Mouse (Mus musculus) kidney, embryonic 14.5 days (tissue): ENCODE measurements around the gene Kcnj5. TPM values are rescaled to one million over a fixed set of nuclear protein-coding genes. Genes with fewer than 3 reads are reported as not detected.

Experiments
- ATAC-seq: fragments of 200-750 bp; cut with Nextera tagmentation; 2 replicates; pipeline ENCODE4 v1.8.0; 2017; ENCODE audit warnings: moderate number of reproducible peaks, mild to moderate bottlenecking, moderate TSS enrichment, moderate library complexity; ENCODE audit not compliant: low FRiP score, low TSS enrichment
- H3K27ac ChIP-seq: fragments of 300-500 bp; sonication (generic); 2 replicates; pipeline ENCODE4 v1.5.1; 2014; ENCODE audit warnings: low read depth, mild to moderate bottlenecking, low read length, moderate library complexity, mixed read lengths
- H3K27me3 ChIP-seq: fragments of 300-500 bp; sonication (generic); 2 replicates; pipeline ENCODE4 v1.6.1; 2014; ENCODE audit warnings: mild to moderate bottlenecking, low read length; ENCODE audit not compliant: control insufficient read depth, insufficient read depth
- H3K36me3 ChIP-seq: fragments of 300-500 bp; sonication (generic); 2 replicates; pipeline ENCODE4 v1.6.1; 2014; ENCODE audit warnings: low read length, mixed read lengths; ENCODE audit not compliant: control insufficient read depth, insufficient read depth
- H3K4me1 ChIP-seq: fragments of 300-500 bp; sonication (generic); 2 replicates; pipeline ENCODE4 v1.6.1; 2014; ENCODE audit warnings: low read length, mixed read lengths; ENCODE audit not compliant: control insufficient read depth, insufficient read depth
- H3K4me2 ChIP-seq: fragments of 300-500 bp; sonication (generic); replicated peaks from 2 replicates; pipeline ENCODE4 v1.6.1; 2014; ENCODE audit warnings: low read depth, mild to moderate bottlenecking, low read length
- H3K4me3 ChIP-seq: fragments of 300-500 bp; sonication (generic); 2 replicates; pipeline ENCODE4 v1.5.1; 2014; ENCODE audit warnings: mild to moderate bottlenecking, low read length
- H3K9ac ChIP-seq: fragments of 300-500 bp; sonication (generic); 2 replicates; pipeline ENCODE4 v1.6.1; 2014; ENCODE audit warnings: low read depth, mild to moderate bottlenecking, low read length, moderate library complexity
- H3K9me3 ChIP-seq: fragments of 300-500 bp; sonication (generic); 2 replicates; pipeline ENCODE4 v1.6.1; 2016; ENCODE audit warnings: low read length; ENCODE audit not compliant: control insufficient read depth
- WGBS: fragments of 180-500 bp; shearing (Covaris S2); extraction: QIAGEN DNeasy Blood & Tissue Kit; methylation state at CpG from one replicate; pipeline ENCODE4 v1.1.7; 2014; 5-methylcytosine and 5-hydroxymethylcytosine counted together
- polyA plus RNA-seq: library from polyadenylated mRNA; unstranded; fragments of >200 nt; fragmentation: Nextera tagmentation; extraction: Ambion mirVana; gene quantifications from 2 replicates; pipeline ENCODE4 v1.2.1, GENCODE M21; 2014

The Kcnj5 gene
- polyA plus RNA-seq, 1 experiment from 2014 or later, result 1.2 TPM

- Histone ChIP-seq H3K27ac (no peak overlapping the region), H3K9me3 (no peaks in the 10 kb centered on the region), H3K4me2 (no peak overlapping the region), H3K9ac (no peak overlapping the region), H3K36me3 (no peaks in the 10 kb centered on the region), H3K4me1 (no peaks in the 10 kb centered on the region; the same call in 1 of the 2 replicates), H3K27me3 (no peaks in the 10 kb centered on the region), H3K4me3 (no peak overlapping the region)
- ATAC-seq, result no peak
- 34% methylated on average over 14 of the region's 14 CpGs for whole genome bisulfite sequencing
Observed at GRCm38 (mm10) chr9:32311786-32312185, 32.4 kb downstream of the Kcnj5 start.

- no peaks in the 10 kb centered on the region for H3K36me3 ChIP-seq
- WGBS, result 74% methylated on average over 13 of the region's 13 CpGs
- no peak overlapping the region for H3K4me2 ChIP-seq
- H3K9ac ChIP-seq, result no peak overlapping the region
- no peak for ATAC-seq
- H3K27ac ChIP-seq, result no peak overlapping the region
- H3K4me3 ChIP-seq, result no peak overlapping the region
- no peaks in the 10 kb centered on the region for H3K27me3 ChIP-seq
- no peaks in the 10 kb centered on the region for H3K4me1 ChIP-seq
- H3K9me3 ChIP-seq, result no peaks in the 10 kb centered on the region
Observed at GRCm38 (mm10) chr9:32302501-32303150, 41.5 kb downstream of the Kcnj5 start.

GRCm38 (mm10) chr9:32295061-32295800, 48.9 kb downstream of the Kcnj5 start:
- Histone ChIP-seq H3K9me3 (no peaks in the 10 kb centered on the region), H3K27ac (no peak overlapping the region), H3K4me2 (no peak overlapping the region), H3K27me3 (no peaks in the 10 kb centered on the region), H3K4me1 (0 out of 2 replicates have a peak, but pooled peaks cover 5% of the 10 kb centered on the region), H3K36me3 (no peaks in the 10 kb centered on the region), H3K9ac (no peak overlapping the region), H3K4me3 (no peak overlapping the region)
- no peak for ATAC-seq
- 87% methylated on average over 9 of the region's 9 CpGs for WGBS

- H3K36me3 ChIP-seq, result no peaks in the 10 kb centered on the region
- H3K4me3 ChIP-seq, result no peak overlapping the region
- no peak overlapping the region for H3K4me2 ChIP-seq
- H3K4me1 ChIP-seq, result 0 out of 2 replicates have a peak, but pooled peaks cover 5% of the 10 kb centered on the region
- no peaks in the 10 kb centered on the region for H3K27me3 ChIP-seq
- H3K9me3 ChIP-seq, result no peaks in the 10 kb centered on the region
- no peak overlapping the region for H3K9ac ChIP-seq
- ATAC-seq, result no peak
- H3K27ac ChIP-seq, result no peak overlapping the region
- WGBS, result 5% methylated on average over 5 of the region's 5 CpGs
Observed at GRCm38 (mm10) chr9:32292686-32293085, 51.5 kb downstream of the Kcnj5 start.

GRCm38 (mm10) chr9:32291618-32292017, 52.5 kb downstream of the Kcnj5 start:
- no peaks in the 10 kb centered on the region for H3K36me3 ChIP-seq
- H3K9me3 ChIP-seq, result no peaks in the 10 kb centered on the region
- no peak overlapping the region for H3K9ac ChIP-seq
- ATAC-seq, result no peak
- H3K4me1 ChIP-seq, result 0 out of 2 replicates have a peak, but pooled peaks cover 5% of the 10 kb centered on the region
- 41% methylated on average over 7 of the region's 7 CpGs for WGBS
- no peak overlapping the region for H3K27ac ChIP-seq
- no peak overlapping the region for H3K4me3 ChIP-seq
- H3K27me3 ChIP-seq, result no peaks in the 10 kb centered on the region
- no peak overlapping the region for H3K4me2 ChIP-seq

- no peak overlapping the region; the same call in 1 of the 2 replicates for H3K27ac ChIP-seq
- no peak overlapping the region for H3K4me2 ChIP-seq
- ATAC-seq, result no peak
Observed at GRCm38 (mm10) chr9:32283591-32283990, 60.6 kb downstream of the Kcnj5 start.

GRCm38 (mm10) chr9:32280456-32280855, 63.7 kb downstream of the Kcnj5 start:
- 86% methylated on average over 5 of the region's 5 CpGs for WGBS
- H3K27me3 ChIP-seq, result no peaks in the 10 kb centered on the region
- H3K4me3 ChIP-seq, result no peak overlapping the region
- H3K4me1 ChIP-seq, result 0 out of 2 replicates have a peak, but pooled peaks cover 4% of the 10 kb centered on the region
- H3K27ac ChIP-seq, result no peak overlapping the region
- H3K4me2 ChIP-seq, result no peak overlapping the region
- no peak for ATAC-seq
- no peaks in the 10 kb centered on the region for H3K9me3 ChIP-seq
- H3K36me3 ChIP-seq, result no peaks in the 10 kb centered on the region
- H3K9ac ChIP-seq, result no peak overlapping the region

More at GRCm38 (mm10) chr9:32283591-32283990, 60.6 kb downstream of the Kcnj5 start:
- Histone ChIP-seq H3K27me3 (no peaks in the 10 kb centered on the region), H3K9ac (no peak overlapping the region), H3K9me3 (no peaks in the 10 kb centered on the region), H3K36me3 (no peaks in the 10 kb centered on the region), H3K4me1 (0 out of 2 replicates have a peak, but pooled peaks cover 4% of the 10 kb centered on the region), H3K4me3 (no peak overlapping the region)
- 74% methylated on average over 5 of the region's 5 CpGs for WGBS

- Histone ChIP-seq H3K4me3 (no peak overlapping the region), H3K9me3 (no peaks in the 10 kb centered on the region), H3K36me3 (no peaks in the 10 kb centered on the region), H3K4me2 (no peak overlapping the region), H3K4me1 (0 out of 2 replicates have a peak, but pooled peaks cover 4% of the 10 kb centered on the region), H3K27ac (no peak overlapping the region), H3K27me3 (no peaks in the 10 kb centered on the region), H3K9ac (no peak overlapping the region)
- 66% methylated on average over 3 of the region's 3 CpGs for WGBS
- ATAC-seq, result no peak
Observed at GRCm38 (mm10) chr9:32279789-32280188, 64.4 kb downstream of the Kcnj5 start.

GRCm38 (mm10) chr9:32278052-32278451, 66.1 kb downstream of the Kcnj5 start:
- 0 out of 2 replicates have a peak, but pooled peaks cover 4% of the 10 kb centered on the region for H3K4me1 ChIP-seq
- H3K9ac ChIP-seq, result no peak overlapping the region
- no peaks in the 10 kb centered on the region for H3K9me3 ChIP-seq
- H3K27me3 ChIP-seq, result no peaks in the 10 kb centered on the region
- H3K4me3 ChIP-seq, result no peak overlapping the region
- no peak overlapping the region for H3K27ac ChIP-seq
- H3K36me3 ChIP-seq, result no peaks in the 10 kb centered on the region
- no peak for ATAC-seq
- no peak overlapping the region for H3K4me2 ChIP-seq
- WGBS, result 86% methylated on average over 5 of the region's 5 CpGs
